In the genomic region with DNA sequence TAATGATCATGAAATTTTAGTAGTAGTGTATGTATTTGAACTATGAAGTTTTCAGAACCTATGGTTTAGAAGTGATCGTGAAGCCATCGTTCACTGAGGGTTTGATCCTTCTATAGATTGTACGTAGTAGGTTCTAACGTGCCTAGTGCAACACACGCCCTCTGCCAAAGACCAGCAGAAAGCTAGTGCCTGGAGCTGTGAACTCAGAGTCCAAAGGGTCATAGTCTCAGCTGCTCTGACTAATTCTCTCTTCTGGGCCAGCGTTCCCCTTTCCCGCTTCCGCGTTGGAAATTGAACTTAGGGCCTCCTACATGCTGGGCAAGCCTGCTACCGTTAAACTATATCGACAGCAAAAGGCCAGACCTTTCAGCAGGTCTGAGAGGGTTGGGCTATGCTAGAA, we compare ENCODE assay signal across 9 mouse cellular contexts. TPM values are rescaled to one million over a fixed set of nuclear protein-coding genes. Genes with fewer than 3 reads are reported as not detected.
DNase-seq lines count a peak whose midpoint lies in the region; ATAC-seq and TF ChIP-seq lines count a peak whose summit lies in the region.
"Had no signal": no experiment of that assay in that cellular context is flagged by ENCODE, and none has a peak within 500 bp of the region (broad histone marks: within the 10 kb centered on the region; RNA-seq: fewer than 3 reads in every experiment).

No protein-coding gene starts in this region.

- H3K4me1 ChIP-seq in lung, adult 2 months (ENCODE audit: control insufficient read depth, insufficient read depth, low read length): peaks cover 12% of the 10 kb centered on the region
- H3K4me1 ChIP-seq in hindbrain, embryonic 14.5 days (replicated peaks; ENCODE audit: control insufficient read depth, insufficient read depth, low read length): peaks cover 14% of the 10 kb centered on the region
- H3K4me1 ChIP-seq in limb, embryonic 15.5 days: peaks cover 13% of the 10 kb centered on the region
- peaks cover 22% of the 10 kb centered on the region; the same call in 1 of the 2 replicates for H3K4me1 ChIP-seq in stomach, embryonic 14.5 days (ENCODE audit: control insufficient read depth, insufficient read depth, low read length)

- intact Hi-C loops in left cerebral cortex, postnatal 36 days (cut with DNase I): no loop called here

- H3K27ac ChIP-seq in hindbrain, embryonic 14.5 days: no peak overlapping the region
- peak overlapping the region; percentile 98; the same call in 1 of the 2 replicates for H3K27ac ChIP-seq in limb, embryonic 15.5 days
- H3K27ac ChIP-seq in stomach, embryonic 14.5 days (ENCODE audit: low read length): peak overlapping the region; percentile 55; the same call in 1 of the 2 replicates

- no peak for TF ChIP-seq POLR2A in lung, adult 2 months (IDR thresholded peaks at IDR 0.05; ENCODE audit: borderline replicate concordance, extremely low read depth, low read depth, low read length)

- TF ChIP-seq CTCF in lung, adult 2 months (IDR thresholded peaks at IDR 0.05; ENCODE audit: insufficient read depth, low read length): no peak

- H3K9ac ChIP-seq in hindbrain, embryonic 14.5 days: no peak overlapping the region
- H3K9ac ChIP-seq in limb, embryonic 15.5 days: no peak overlapping the region
- H3K9ac ChIP-seq in stomach, embryonic 14.5 days (replicated peaks; ENCODE audit: low read depth, low read length): no peak overlapping the region

- peak overlapping the region; percentile 58 for H3K4me2 ChIP-seq in hindbrain, embryonic 14.5 days (replicated peaks)
- peak overlapping the region; percentile 85 for H3K4me2 ChIP-seq in limb, embryonic 15.5 days
- H3K4me2 ChIP-seq in stomach, embryonic 14.5 days (replicated peaks; ENCODE audit: low read depth, low read length): peak overlapping the region; percentile 54

- H3K27me3 ChIP-seq in hindbrain, embryonic 14.5 days (ENCODE audit: control insufficient read depth, insufficient read depth, low read length): no peaks in the 10 kb centered on the region; the same call in 1 of the 2 replicates
- H3K27me3 ChIP-seq in limb, embryonic 15.5 days: 0 out of 2 replicates have a peak, but pooled peaks cover 2% of the 10 kb centered on the region
- no peaks in the 10 kb centered on the region for H3K27me3 ChIP-seq in stomach, embryonic 14.5 days (ENCODE audit: control insufficient read depth, insufficient read depth, low read length)

- no peak for ATAC-seq in hindbrain, embryonic 14.5 days (ENCODE audit: low FRiP score)
- no peak for ATAC-seq in limb, embryonic 15.5 days (ENCODE audit: insufficient number of reproducible peaks, low FRiP score, low TSS enrichment, low read depth)
- no peak for ATAC-seq in stomach, embryonic 14.5 days (ENCODE audit: insufficient number of reproducible peaks, insufficient read depth, low FRiP score, low read depth)

- no peak for DNase-seq in lung, adult 2 months
- no peak for DNase-seq in lung, postnatal 25 days (ENCODE audit: low spot score)
- no peak for DNase-seq in hindbrain, embryonic 14.5 days (ENCODE audit: low spot score)
- DNase-seq in left cerebral cortex, adult 8-10 months (ENCODE audit: low spot score in 2 of 2): no peak
- DNase-seq in thymus, postnatal 4 days: no peak
- no peak for DNase-seq in left cerebral cortex, postnatal 36 days (ENCODE audit: low spot score in 2 of 2)

- 37% methylated on average over 11 of the region's 11 CpGs for WGBS in lung, adult 2 months
- WGBS in hindbrain, embryonic 14.5 days: 8% methylated on average over 11 of the region's 11 CpGs
- 18% methylated on average over 11 of the region's 11 CpGs for WGBS in limb, embryonic 15.5 days
- WGBS in stomach, embryonic 14.5 days: 16% methylated on average over 11 of the region's 11 CpGs

- no peaks in the 10 kb centered on the region for H3K9me3 ChIP-seq in hindbrain, embryonic 14.5 days (ENCODE audit: control insufficient read depth, low read length)
- H3K9me3 ChIP-seq in limb, embryonic 15.5 days: no peaks in the 10 kb centered on the region
- H3K9me3 ChIP-seq in stomach, embryonic 14.5 days (ENCODE audit: control insufficient read depth, low read depth, low read length): no peaks in the 10 kb centered on the region

- peak overlapping the region; percentile 28 for H3K4me3 ChIP-seq in lung, adult 2 months (replicated peaks; ENCODE audit: extremely low read depth, low read depth, low read length)
- peak overlapping the region; percentile 99; the same call in 1 of the 2 replicates for H3K4me3 ChIP-seq in hindbrain, embryonic 14.5 days (replicated peaks; ENCODE audit: low read length)
- H3K4me3 ChIP-seq in limb, embryonic 15.5 days: no peak overlapping the region
- H3K4me3 ChIP-seq in stomach, embryonic 14.5 days (ENCODE audit: low read depth, low read length): peak overlapping the region; percentile 83; the same call in 1 of the 2 replicates

- H3K36me3 ChIP-seq in hindbrain, embryonic 14.5 days (replicated peaks; ENCODE audit: control insufficient read depth, insufficient read depth): no peaks in the 10 kb centered on the region
- H3K36me3 ChIP-seq in limb, embryonic 15.5 days: no peaks in the 10 kb centered on the region
- no peaks in the 10 kb centered on the region for H3K36me3 ChIP-seq in stomach, embryonic 14.5 days (ENCODE audit: control insufficient read depth, insufficient read depth, low read length)

RNA-seq across cellular contexts. Expression of a gene that starts 1.1 kb away (rescaled TPM):
- 15.1 and 18.0 TPM in 2 replicates for polyA plus RNA-seq in lung, adult 2 months (2012; rRNA removed)
- polyA plus RNA-seq in hindbrain, embryonic 14.5 days (2014; fragmentation: Nextera tagmentation; extraction: Ambion mirVana): 61.8 and 66.7 TPM in 2 replicates
- 26.2 and 29.2 TPM in 2 replicates for polyA plus RNA-seq in limb, embryonic 15.5 days (2015; fragmentation: Nextera tagmentation; extraction: Ambion mirVana)
- 46.1 and 48.8 TPM in 2 replicates for polyA plus RNA-seq in stomach, embryonic 14.5 days (2014; fragmentation: Nextera tagmentation; extraction: Ambion mirVana)
- total RNA-seq in left cerebral cortex, adult 8-10 months (2022): 10 to 100 TPM; 49.2 to 62.5 (median 60.1) TPM
- 10 to 100 TPM; 46.1 to 69.2 TPM for total RNA-seq in left cerebral cortex, postnatal 36 days (2021)

RNA-seq across cellular contexts. Expression of a gene that starts 11.7 kb away (rescaled TPM):
- 9.6 and 11.3 TPM in 2 replicates for polyA plus RNA-seq in lung, adult 2 months (2012; rRNA removed)
- polyA plus RNA-seq in hindbrain, embryonic 14.5 days (2014; fragmentation: Nextera tagmentation; extraction: Ambion mirVana): 1.7 and 2.2 TPM in 2 replicates
- polyA plus RNA-seq in limb, embryonic 15.5 days (2015; fragmentation: Nextera tagmentation; extraction: Ambion mirVana): 7.3 and 7.7 TPM in 2 replicates
- polyA plus RNA-seq in stomach, embryonic 14.5 days (2014; fragmentation: Nextera tagmentation; extraction: Ambion mirVana): 3.4 and 4.0 TPM in 2 replicates
- 1 to 10 TPM; 1.8 to 3.1 (median 2.5) TPM for total RNA-seq in left cerebral cortex, adult 8-10 months (2022)
- total RNA-seq in left cerebral cortex, postnatal 36 days (2021): 1 to 10 TPM; 2.4 to 2.9 TPM
- total RNA-seq: common myeloid progenitor, adult 5-6 weeks had no signal
